Mouse (Mus musculus) embryonic fibroblast, embryonic 13.5 days (primary cell): Measurements from ENCODE around the gene Ubac2.

Experiments
- CTCF ChIP-seq: IDR thresholded peaks from 2 replicates; pipeline ENCODE4 v1.5.1; 2011; ENCODE audit warnings: mild to moderate bottlenecking, control low read depth, low read length, moderate library complexity, borderline replicate concordance; ENCODE audit not compliant: insufficient read depth
- POLR2A ChIP-seq: IDR thresholded peaks from 2 replicates; pipeline ENCODE4 v1.6.1; 2011; ENCODE audit warnings: low read depth, mild to moderate bottlenecking, control low read depth, low read length, moderate library complexity

DNA sequence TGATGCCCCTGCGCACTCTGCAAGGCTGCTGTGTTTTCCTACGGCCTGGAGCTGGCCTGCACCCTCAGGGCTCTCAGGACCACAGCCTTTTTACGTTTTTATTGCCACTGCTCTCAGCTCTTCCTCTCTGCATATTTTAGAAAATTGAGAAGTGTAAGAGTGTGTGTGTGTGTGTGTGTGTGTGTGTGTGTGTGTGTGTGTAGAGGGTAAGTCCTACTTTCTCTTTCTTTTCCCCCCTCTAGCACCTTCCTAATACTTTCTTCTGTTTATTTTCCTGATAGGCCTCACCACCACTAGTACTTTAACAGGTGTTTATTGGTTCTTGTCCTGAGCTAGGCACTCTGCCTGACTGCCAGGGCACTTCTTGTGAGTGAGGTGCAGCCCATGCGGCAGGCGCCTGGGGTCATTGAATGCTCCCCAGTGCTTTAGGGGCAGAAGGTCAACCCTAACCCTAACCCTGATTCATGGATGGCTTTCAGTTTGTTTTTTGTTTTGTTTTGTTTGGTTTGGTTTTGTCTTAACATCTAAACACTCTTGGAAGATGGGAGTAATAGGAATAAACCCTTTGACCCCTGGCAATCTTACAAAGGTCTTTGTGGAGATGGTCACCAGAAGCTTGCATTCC is 16.2 kb downstream of the Ubac2 start:
- no peak for TF ChIP-seq CTCF
- TF ChIP-seq POLR2A: no peak
